Mouse (Mus musculus) gonadal fat pad, adult 2 months (tissue): Measurements from ENCODE around the gene Churc1. TPM values are rescaled to one million over a fixed set of nuclear protein-coding genes. Genes with fewer than 3 reads are reported as not detected.

Source experiments
- polyA plus RNA-seq: library from polyadenylated mRNA; depleted of rRNA; stranded (reverse); fragments of >200 nt; gene quantifications from 2 replicates; pipeline ENCODE4 v1.2.3, GENCODE M21; 2012; rRNA removed

Gene Churc1
- polyA plus RNA-seq, 1 experiment = 78.5 TPM

Other genes starting within 250 kb of the Churc1 start
- 31.6 and 34.0 TPM in 2 replicates for gene Plekhg3, start 234.6 kb upstream of the Churc1 start, polyA plus RNA-seq
- 3.5 and 4.1 TPM in 2 replicates for gene Sptb, start 55.0 kb upstream of the Churc1 start, polyA plus RNA-seq
- gene Fntb, start 51 bp downstream of the Churc1 start, polyA plus RNA-seq = 24.9 and 28.5 TPM in 2 replicates
- 0.63 and 0.70 TPM in 2 replicates for gene Gpx2, start 30.0 kb downstream of the Churc1 start, polyA plus RNA-seq
- 9.8 and 11.0 TPM in 2 replicates for gene Rab15, start 57.4 kb downstream of the Churc1 start, polyA plus RNA-seq
- 27.4 and 36.9 TPM in 2 replicates for gene Max, start 196.7 kb downstream of the Churc1 start, polyA plus RNA-seq